Mouse (Mus musculus) testis, adult 2 months (tissue): ENCODE data around the gene Atp6v0a1.

Experiments used
- CTCF ChIP-seq: fragments of 200-500 bp; IDR thresholded peaks from 2 replicates; pipeline ENCODE4 v1.5.1; 2012; ENCODE audit warnings: low read depth, mild to moderate bottlenecking, inconsistent platforms, low read length, moderate library complexity; ENCODE audit not compliant: control insufficient read depth, insufficient read depth, insufficient replicate concordance
- POLR2A ChIP-seq: fragments of 200-500 bp; IDR thresholded peaks from 2 replicates; pipeline ENCODE4 v1.6.1; 2012; ENCODE audit warnings: low read depth, mild to moderate bottlenecking, inconsistent platforms, low read length, moderate library complexity; ENCODE audit not compliant: control insufficient read depth

GRCm38 (mm10) chr11:100979887-100980286, 29.4 kb upstream of the Atp6v0a1 start:
- no peak for TF ChIP-seq POLR2A
- no peak for TF ChIP-seq CTCF
